Mouse (Mus musculus) embryonic facial prominence, embryonic 13.5 days (tissue): ENCODE data around the gene Fgf18. TPM values are rescaled to one million over a fixed set of nuclear protein-coding genes. Genes with fewer than 3 reads are reported as not detected.

Experiments used
- ATAC-seq: fragments of 200-750 bp; cut with Nextera tagmentation; 2 replicates; pipeline ENCODE4 v1.8.0; 2017; ENCODE audit warnings: low read depth; ENCODE audit not compliant: insufficient number of reproducible peaks, insufficient read depth, low FRiP score, low TSS enrichment
- H3K27ac ChIP-seq: fragments of 300-500 bp; sonication (generic); 2 replicates; pipeline ENCODE4 v1.5.1; 2015; ENCODE audit warnings: moderate library complexity, mild to moderate bottlenecking, inconsistent platforms
- H3K27me3 ChIP-seq: fragments of 300-500 bp; sonication (generic); 2 replicates; pipeline ENCODE4 v1.6.1; 2015; ENCODE audit warnings: mild to moderate bottlenecking, inconsistent platforms
- H3K36me3 ChIP-seq: fragments of 300-500 bp; sonication (generic); 2 replicates; pipeline ENCODE4 v1.6.1; 2015; ENCODE audit warnings: mild to moderate bottlenecking, inconsistent platforms
- H3K4me1 ChIP-seq: fragments of 300-500 bp; sonication (generic); 2 replicates; pipeline ENCODE4 v1.6.1; 2015; ENCODE audit warnings: inconsistent platforms
- H3K4me2 ChIP-seq: fragments of 300-500 bp; sonication (generic); 2 replicates; pipeline ENCODE4 v1.6.1; 2015; ENCODE audit warnings: moderate library complexity, mild to moderate bottlenecking, inconsistent platforms
- H3K4me3 ChIP-seq: fragments of 300-500 bp; sonication (generic); 2 replicates; pipeline ENCODE4 v1.5.1; 2015; ENCODE audit warnings: mild to moderate bottlenecking, inconsistent platforms
- H3K9ac ChIP-seq: fragments of 300-500 bp; sonication (generic); 2 replicates; pipeline ENCODE4 v1.6.1; 2015; ENCODE audit warnings: mild to moderate bottlenecking, inconsistent platforms
- H3K9me3 ChIP-seq: fragments of 300-500 bp; sonication (generic); 2 replicates; pipeline ENCODE4 v1.6.1; 2016; ENCODE audit warnings: inconsistent platforms
- WGBS: fragments of 180-500 bp; shearing (Covaris S2); methylation state at CpG from one replicate; pipeline ENCODE4 v1.1.7; 2015; ENCODE audit warnings: mixed read lengths; 5-methylcytosine and 5-hydroxymethylcytosine counted together
- polyA plus RNA-seq: library from polyadenylated mRNA; unstranded; fragments of >200 nt; fragmentation: Nextera tagmentation; extraction: Ambion mirVana; gene quantifications from 2 replicates; pipeline ENCODE4 v1.2.1, GENCODE M21; 2015

The Fgf18 gene
- polyA plus RNA-seq, 1 experiment from 2014 or later, result 13.7 TPM

- 0 out of 2 replicates have a peak, but pooled peaks have one; percentile 32 for ATAC-seq
- no peak overlapping the region for H3K4me3 ChIP-seq
- no peak overlapping the region for H3K27ac ChIP-seq
- H3K9ac ChIP-seq, result no peak overlapping the region
- H3K4me1 ChIP-seq, result peaks cover 19% of the 10 kb centered on the region
- no peaks in the 10 kb centered on the region for H3K36me3 ChIP-seq
- no peaks in the 10 kb centered on the region for H3K9me3 ChIP-seq
- no peak overlapping the region for H3K4me2 ChIP-seq
- peaks cover 34% of the 10 kb centered on the region for H3K27me3 ChIP-seq
- 55% methylated on average over 8 of the region's 8 CpGs for WGBS
These were observed 42.3 kb downstream of the Fgf18 start for GRCm38 (mm10) chr11:33104911-33105316.

GRCm38 (mm10) chr11:33103291-33103943, 43.8 kb downstream of the Fgf18 start:
- ATAC-seq, result no peak
- Histone ChIP-seq H3K4me1 (peaks cover 24% of the 10 kb centered on the region), H3K9me3 (no peaks in the 10 kb centered on the region)

GRCm38 (mm10) chr11:33100027-33100507, 47.1 kb downstream of the Fgf18 start:
- Histone ChIP-seq H3K4me1 (peaks cover 21% of the 10 kb centered on the region), H3K27ac (no peak overlapping the region)
- no peak for ATAC-seq

More at GRCm38 (mm10) chr11:33103291-33103943, 43.8 kb downstream of the Fgf18 start:
- Histone ChIP-seq H3K9ac (no peak overlapping the region), H3K27ac (no peak overlapping the region), H3K36me3 (no peaks in the 10 kb centered on the region), H3K27me3 (peaks cover 26% of the 10 kb centered on the region), H3K4me2 (no peak overlapping the region), H3K4me3 (no peak overlapping the region)
- WGBS, result 90% methylated on average over 13 of the region's 13 CpGs

GRCm38 (mm10) chr11:33099425-33099824, 47.8 kb downstream of the Fgf18 start:
- peaks cover 14% of the 10 kb centered on the region for H3K4me1 ChIP-seq
- no peak overlapping the region for H3K9ac ChIP-seq
- 60% methylated on average over 4 of the region's 4 CpGs for WGBS
- H3K27ac ChIP-seq, result no peak overlapping the region
- no peaks in the 10 kb centered on the region for H3K36me3 ChIP-seq
- no peak overlapping the region for H3K4me2 ChIP-seq
- H3K27me3 ChIP-seq, result peaks cover 25% of the 10 kb centered on the region
- no peak overlapping the region for H3K4me3 ChIP-seq
- ATAC-seq, result no peak
- H3K9me3 ChIP-seq, result no peaks in the 10 kb centered on the region

More at GRCm38 (mm10) chr11:33100027-33100507, 47.1 kb downstream of the Fgf18 start:
- Histone ChIP-seq H3K4me3 (peak overlapping the region; percentile 9), H3K9me3 (no peaks in the 10 kb centered on the region), H3K9ac (peak overlapping the region; percentile 27; the same call in 1 of the 2 replicates), H3K27me3 (peaks cover 25% of the 10 kb centered on the region), H3K4me2 (peak overlapping the region; percentile 50), H3K36me3 (no peaks in the 10 kb centered on the region)
- WGBS, result 36% methylated on average over 10 of the region's 10 CpGs

GRCm38 (mm10) chr11:33098446-33098845, 48.8 kb downstream of the Fgf18 start:
- Histone ChIP-seq H3K9me3 (no peaks in the 10 kb centered on the region), H3K4me1 (peaks cover 12% of the 10 kb centered on the region), H3K4me2 (no peak overlapping the region), H3K27ac (no peak overlapping the region), H3K9ac (no peak overlapping the region), H3K36me3 (no peaks in the 10 kb centered on the region), H3K27me3 (peaks cover 25% of the 10 kb centered on the region), H3K4me3 (no peak overlapping the region)
- no peak for ATAC-seq
- WGBS, result 84% methylated on average over 12 of the region's 12 CpGs

DNA sequence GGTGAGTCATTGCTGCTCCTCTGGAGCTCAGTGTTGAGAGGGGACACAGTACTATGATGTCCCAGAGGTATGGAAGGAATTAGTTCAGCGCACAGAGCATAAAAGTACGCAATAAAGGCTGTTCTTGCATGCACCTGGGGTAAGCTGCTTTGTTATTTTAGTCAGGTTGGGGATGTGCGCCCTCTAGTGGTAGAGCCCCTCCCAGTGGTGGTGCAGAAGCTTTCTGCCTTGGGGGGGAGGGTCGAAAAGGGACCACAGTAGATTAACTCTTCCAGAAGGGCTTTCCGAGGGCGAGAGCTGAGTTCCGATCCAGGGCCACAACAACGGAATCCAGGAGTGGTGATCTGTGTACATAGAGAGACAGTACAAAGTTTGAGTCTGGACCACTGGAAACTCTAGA, 49.3 kb downstream of the Fgf18 start:
- no peak for ATAC-seq
- no peak overlapping the region for H3K9ac ChIP-seq
- H3K27me3 ChIP-seq, result peaks cover 25% of the 10 kb centered on the region
- H3K9me3 ChIP-seq, result no peaks in the 10 kb centered on the region
- no peak overlapping the region for H3K4me2 ChIP-seq
- H3K4me3 ChIP-seq, result no peak overlapping the region
- no peak overlapping the region for H3K27ac ChIP-seq
- peaks cover 12% of the 10 kb centered on the region for H3K4me1 ChIP-seq
- H3K36me3 ChIP-seq, result no peaks in the 10 kb centered on the region
- WGBS, result 42% methylated on average over 8 of the region's 8 CpGs

GRCm38 (mm10) chr11:33089856-33090255, 57.3 kb downstream of the Fgf18 start:
- H3K36me3 ChIP-seq, result no peaks in the 10 kb centered on the region
- no peaks in the 10 kb centered on the region for H3K9me3 ChIP-seq
- no peaks in the 10 kb centered on the region for H3K27me3 ChIP-seq
- H3K4me2 ChIP-seq, result no peak overlapping the region
- 41% methylated on average over 6 of the region's 6 CpGs for WGBS
- H3K4me3 ChIP-seq, result no peak overlapping the region
- no peak overlapping the region for H3K9ac ChIP-seq
- no peak overlapping the region; the same call in 1 of the 2 replicates for H3K27ac ChIP-seq
- no peaks in the 10 kb centered on the region for H3K4me1 ChIP-seq
- no peak for ATAC-seq

- H3K36me3 ChIP-seq, result no peaks in the 10 kb centered on the region
- H3K27ac ChIP-seq, result no peak overlapping the region
- no peak for ATAC-seq
- 64% methylated on average over 1 of the region's 1 CpGs for WGBS
- H3K9me3 ChIP-seq, result no peaks in the 10 kb centered on the region
- H3K4me1 ChIP-seq, result peaks cover 4% of the 10 kb centered on the region; the same call in 1 of the 2 replicates
- H3K9ac ChIP-seq, result no peak overlapping the region
- H3K4me3 ChIP-seq, result no peak overlapping the region
- H3K4me2 ChIP-seq, result no peak overlapping the region
- no peaks in the 10 kb centered on the region for H3K27me3 ChIP-seq
These were observed 59.0 kb downstream of the Fgf18 start for GRCm38 (mm10) chr11:33088181-33088580.

DNA sequence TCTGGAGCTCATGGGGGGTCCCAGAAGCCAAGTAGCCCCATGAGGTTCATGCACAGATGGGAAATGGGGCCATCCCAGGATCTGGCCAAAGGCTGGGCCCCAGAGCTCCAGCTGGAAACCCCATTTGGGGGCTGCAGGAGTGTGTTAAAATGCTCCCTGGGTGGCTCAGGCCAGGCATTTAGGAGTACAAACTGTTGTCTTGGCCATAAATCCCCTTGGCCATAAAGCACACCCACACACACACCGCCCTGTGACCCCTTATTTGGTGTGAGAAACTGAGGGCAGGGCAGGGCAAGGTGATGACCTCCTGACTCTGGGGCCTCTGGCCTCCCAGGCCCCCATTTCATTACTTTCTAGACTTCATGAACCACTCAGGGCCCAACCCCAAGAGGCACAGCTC, 61.2 kb downstream of the Fgf18 start:
- H3K36me3 ChIP-seq, result no peaks in the 10 kb centered on the region
- H3K27ac ChIP-seq, result no peak overlapping the region
- WGBS, result 84% methylated on average over 1 of the region's 1 CpGs
- no peaks in the 10 kb centered on the region for H3K27me3 ChIP-seq
- no peak overlapping the region for H3K4me2 ChIP-seq
- H3K4me3 ChIP-seq, result no peak overlapping the region
- H3K9me3 ChIP-seq, result no peaks in the 10 kb centered on the region
- no peak overlapping the region for H3K9ac ChIP-seq
- peaks cover 4% of the 10 kb centered on the region; the same call in 1 of the 2 replicates for H3K4me1 ChIP-seq
- ATAC-seq, result no peak

GRCm38 (mm10) chr11:33085514-33085913, 61.7 kb downstream of the Fgf18 start:
- no peaks in the 10 kb centered on the region for H3K9me3 ChIP-seq
- H3K27me3 ChIP-seq, result no peaks in the 10 kb centered on the region
- peaks cover 4% of the 10 kb centered on the region; the same call in 1 of the 2 replicates for H3K4me1 ChIP-seq
- no peak overlapping the region for H3K9ac ChIP-seq
- no peak overlapping the region for H3K4me2 ChIP-seq
- no peaks in the 10 kb centered on the region for H3K36me3 ChIP-seq
- no peak for ATAC-seq
- WGBS, result 82% methylated on average over 4 of the region's 4 CpGs
- no peak overlapping the region for H3K4me3 ChIP-seq
- no peak overlapping the region for H3K27ac ChIP-seq

DNA sequence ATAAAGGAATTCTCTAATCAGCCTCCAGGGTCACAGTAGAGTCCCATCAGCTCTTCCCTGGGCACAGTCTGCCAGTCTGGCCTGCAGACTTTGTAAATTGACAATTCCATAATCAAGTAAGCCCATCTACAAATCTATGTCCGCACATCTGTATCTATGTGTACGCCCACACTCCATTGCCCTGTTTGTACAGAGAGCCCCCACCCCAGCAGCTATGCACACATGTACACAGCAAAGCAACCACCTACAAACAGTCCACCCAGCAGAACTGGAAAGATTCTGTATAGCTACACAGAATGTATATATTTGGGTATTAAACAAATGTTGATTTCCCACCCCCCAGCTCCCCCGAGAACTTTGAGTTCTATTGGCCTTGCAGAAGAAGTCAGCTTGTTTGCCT, 62.1 kb downstream of the Fgf18 start:
- no peak for ATAC-seq
- no peak overlapping the region for H3K4me2 ChIP-seq
- H3K9me3 ChIP-seq, result no peaks in the 10 kb centered on the region
- no peaks in the 10 kb centered on the region for H3K27me3 ChIP-seq
- no peak overlapping the region for H3K4me3 ChIP-seq
- H3K36me3 ChIP-seq, result no peaks in the 10 kb centered on the region
- no peak overlapping the region for H3K27ac ChIP-seq
- peaks cover 4% of the 10 kb centered on the region; the same call in 1 of the 2 replicates for H3K4me1 ChIP-seq
- no peak overlapping the region for H3K9ac ChIP-seq
- WGBS, result 91% methylated on average over 3 of the region's 3 CpGs

DNA sequence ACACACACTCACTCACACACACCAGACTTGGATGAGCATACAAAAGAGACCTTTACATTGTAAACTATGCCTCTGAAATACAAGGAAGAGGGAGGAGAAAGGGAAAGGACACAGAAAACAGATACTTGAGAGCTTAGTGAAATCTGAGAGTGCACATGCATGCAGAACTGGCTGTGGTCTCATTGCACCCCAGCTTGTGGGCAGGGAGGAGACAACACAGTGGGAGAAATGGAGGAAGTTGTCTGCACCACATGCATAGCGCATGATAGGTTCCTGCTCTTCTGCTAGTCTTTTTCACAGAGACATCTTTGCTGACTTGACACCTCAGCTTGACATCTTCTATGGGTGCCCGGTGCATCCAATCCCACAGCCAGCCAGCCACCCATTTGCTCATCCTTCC, 63.2 kb downstream of the Fgf18 start:
- H3K27me3 ChIP-seq, result 0 out of 2 replicates have a peak, but pooled peaks cover 5% of the 10 kb centered on the region
- H3K36me3 ChIP-seq, result no peaks in the 10 kb centered on the region
- H3K4me3 ChIP-seq, result no peak overlapping the region
- no peak overlapping the region for H3K4me2 ChIP-seq
- no peaks in the 10 kb centered on the region for H3K9me3 ChIP-seq
- no peak overlapping the region for H3K27ac ChIP-seq
- no peak for ATAC-seq
- 84% methylated on average over 2 of the region's 2 CpGs for WGBS
- H3K4me1 ChIP-seq, result peaks cover 4% of the 10 kb centered on the region; the same call in 1 of the 2 replicates
- H3K9ac ChIP-seq, result no peak overlapping the region
